27 mouse cellular contexts compared by ENCODE assay signal in the genomic region with DNA sequence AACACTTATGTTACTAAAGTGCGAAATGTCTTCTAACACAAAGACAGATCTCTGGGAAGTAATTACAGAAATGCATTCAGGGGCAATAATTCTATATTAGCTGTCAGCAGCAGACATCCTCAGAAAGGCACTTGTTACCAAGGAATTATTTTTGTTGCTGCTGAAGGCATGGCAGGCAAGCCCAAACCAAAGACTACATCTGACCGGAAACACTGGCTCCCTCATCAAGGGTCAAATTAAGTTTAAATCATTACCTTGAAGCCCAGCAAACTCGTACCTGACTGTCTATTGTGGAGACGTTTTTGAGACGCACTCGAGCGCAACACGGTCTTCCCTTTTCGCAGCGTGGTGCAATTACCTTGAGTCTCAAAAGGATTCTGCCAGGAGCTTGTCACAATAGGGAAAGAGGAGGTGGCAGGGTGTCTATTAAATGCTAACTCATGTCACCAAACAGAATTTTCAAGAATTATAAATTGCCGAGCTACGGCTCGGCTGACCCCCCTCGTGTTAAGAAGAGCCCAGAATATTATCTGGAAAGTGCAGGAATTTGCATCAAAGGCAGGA.
DNase-seq lines count a peak whose midpoint lies in the region; ATAC-seq and TF ChIP-seq lines count a peak whose summit lies in the region.
"Had no signal": no experiment of that assay in that cellular context is flagged by ENCODE, and none has a peak within 500 bp of the region (broad histone marks: within the 10 kb centered on the region; RNA-seq: fewer than 3 reads in every experiment).

No protein-coding gene starts in this region.

- H3K4me1 ChIP-seq in forebrain, embryonic 10.5 days, result peaks cover 85% of the 10 kb centered on the region
- no peaks in the 10 kb centered on the region; the same call in 1 of the 2 replicates for H3K4me1 ChIP-seq in forebrain, postnatal 0 days (ENCODE audit: insufficient read depth)
- H3K4me1 ChIP-seq in midbrain, embryonic 10.5 days, result peaks cover 67% of the 10 kb centered on the region
- peaks cover 32% of the 10 kb centered on the region for H3K4me1 ChIP-seq in midbrain, embryonic 11.5 days (ENCODE audit: control insufficient read depth, insufficient read depth, low read length)
- peaks cover 23% of the 10 kb centered on the region for H3K4me1 ChIP-seq in forebrain, embryonic 16.5 days (replicated peaks; ENCODE audit: control insufficient read depth, insufficient read depth, low read length)
- H3K4me1 ChIP-seq: liver, embryonic 15.5 days had no signal

- H3K9me3 ChIP-seq in forebrain, embryonic 10.5 days, result no peaks in the 10 kb centered on the region
- no peaks in the 10 kb centered on the region for H3K9me3 ChIP-seq in forebrain, postnatal 0 days (ENCODE audit: low read length)
- H3K9me3 ChIP-seq in midbrain, embryonic 10.5 days (replicated peaks), result no peaks in the 10 kb centered on the region
- no peaks in the 10 kb centered on the region for H3K9me3 ChIP-seq in midbrain, embryonic 11.5 days (ENCODE audit: control insufficient read depth, low read length)
- H3K9me3 ChIP-seq in forebrain, embryonic 16.5 days (ENCODE audit: control insufficient read depth, low read length), result no peaks in the 10 kb centered on the region
- H3K9me3 ChIP-seq: embryonic facial prominence, embryonic 15.5 days; heart, embryonic 10.5 days; limb, embryonic 10.5 days; liver, embryonic 15.5 days; lung, embryonic 15.5 days had no signal

- no peak overlapping the region for H3K9ac ChIP-seq in forebrain, postnatal 0 days
- H3K9ac ChIP-seq in midbrain, embryonic 11.5 days (ENCODE audit: low read length), result no peak overlapping the region; the same call in 1 of the 2 replicates
- no peak overlapping the region for H3K9ac ChIP-seq in forebrain, embryonic 16.5 days (replicated peaks; ENCODE audit: low read depth, low read length)
- H3K9ac ChIP-seq: embryonic facial prominence, embryonic 15.5 days; liver, embryonic 15.5 days; lung, embryonic 15.5 days had no signal

- ATAC-seq in forebrain, postnatal 0 days, result no peak; the same call in 1 of the 2 replicates
- ATAC-seq in midbrain, embryonic 11.5 days (ENCODE audit: low FRiP score), result no peak
- ATAC-seq in forebrain, embryonic 16.5 days, result peak; percentile 22; the same call in 1 of the 2 replicates
- ATAC-seq: Patski had no signal

- no peak overlapping the region for H3K4me3 ChIP-seq in forebrain, embryonic 10.5 days
- H3K4me3 ChIP-seq in forebrain, postnatal 0 days (ENCODE audit: low read depth, low read length), result no peak overlapping the region
- no peak overlapping the region for H3K4me3 ChIP-seq in midbrain, embryonic 10.5 days
- no peak overlapping the region for H3K4me3 ChIP-seq in midbrain, embryonic 11.5 days (ENCODE audit: low read depth, low read length)
- no peak overlapping the region for H3K4me3 ChIP-seq in forebrain, embryonic 16.5 days (replicated peaks; ENCODE audit: low read length)
- H3K4me3 ChIP-seq: embryonic facial prominence, embryonic 15.5 days; heart, embryonic 10.5 days; limb, embryonic 10.5 days; liver, embryonic 15.5 days; lung, embryonic 15.5 days; myocyte had no signal

- DNase-seq in forebrain, embryonic 10.5 days (ENCODE audit: extremely low spot score, low spot score), result no peak
- no peak for DNase-seq in forebrain, postnatal 0 days
- no peak for DNase-seq in midbrain, embryonic 10.5 days (ENCODE audit: low spot score)
- no peak for DNase-seq in midbrain, embryonic 11.5 days (ENCODE audit: low spot score, missing footprints)
- DNase-seq in retina, embryonic 14.5 days (ENCODE audit: low spot score), result peak; percentile 57
- DNase-seq in thymus, postnatal 10 days (ENCODE audit: low spot score in 2 of 2), result no peak
- DNase-seq in right cerebral cortex, adult 2 months (ENCODE audit: low spot score in 2 of 2), result no peak
- DNase-seq: adrenal gland, postnatal 10 days; cerebellum, adult 8-10 months; cerebellum, postnatal 36 days; gastrocnemius, postnatal 10 days; heart, postnatal 4 days; kidney, adult 2 months; kidney, postnatal 10 days; liver; lung, postnatal 4 days; right cerebral cortex, postnatal 25 days; spleen, adult 18-20 months; thymus, postnatal 14 days had no signal

- H3K36me3 ChIP-seq in forebrain, embryonic 10.5 days (replicated peaks), result peaks cover 21% of the 10 kb centered on the region
- H3K36me3 ChIP-seq in forebrain, postnatal 0 days (ENCODE audit: insufficient read depth), result no peaks in the 10 kb centered on the region
- H3K36me3 ChIP-seq in midbrain, embryonic 10.5 days, result peaks cover 10% of the 10 kb centered on the region; the same call in 1 of the 2 replicates
- H3K36me3 ChIP-seq in midbrain, embryonic 11.5 days (ENCODE audit: control insufficient read depth, insufficient read depth, low read length), result no peaks in the 10 kb centered on the region
- no peaks in the 10 kb centered on the region for H3K36me3 ChIP-seq in forebrain, embryonic 16.5 days (ENCODE audit: control insufficient read depth, insufficient read depth)
- H3K36me3 ChIP-seq: embryonic facial prominence, embryonic 15.5 days; heart, embryonic 10.5 days; liver, embryonic 15.5 days; lung, embryonic 15.5 days had no signal

- WGBS in forebrain, embryonic 10.5 days, result 45% methylated on average over 14 of the region's 14 CpGs
- 20% methylated on average over 14 of the region's 14 CpGs for WGBS in forebrain, postnatal 0 days
- 72% methylated on average over 14 of the region's 14 CpGs for WGBS in midbrain, embryonic 10.5 days
- WGBS in midbrain, embryonic 11.5 days, result 64% methylated on average over 14 of the region's 14 CpGs
- 15% methylated on average over 14 of the region's 14 CpGs for WGBS in forebrain, embryonic 16.5 days

- no peak overlapping the region for H3K4me2 ChIP-seq in forebrain, postnatal 0 days (ENCODE audit: low read depth)
- no peak overlapping the region for H3K4me2 ChIP-seq in midbrain, embryonic 11.5 days
- no peak overlapping the region for H3K4me2 ChIP-seq in forebrain, embryonic 16.5 days (ENCODE audit: low read length)
- H3K4me2 ChIP-seq: embryonic facial prominence, embryonic 15.5 days; liver, embryonic 15.5 days; lung, embryonic 15.5 days had no signal

- peak overlapping the region; percentile 56; the same call in 1 of the 2 replicates for H3K27ac ChIP-seq in forebrain, embryonic 10.5 days
- no peak overlapping the region for H3K27ac ChIP-seq in forebrain, postnatal 0 days (ENCODE audit: low read depth, low read length)
- H3K27ac ChIP-seq in midbrain, embryonic 10.5 days (replicated peaks), result 0 out of 2 replicates have a peak overlapping the region, but pooled peaks have one; percentile 13
- H3K27ac ChIP-seq in midbrain, embryonic 11.5 days (ENCODE audit: low read depth, low read length), result no peak overlapping the region
- no peak overlapping the region for H3K27ac ChIP-seq in forebrain, embryonic 16.5 days (ENCODE audit: low read length)
- H3K27ac ChIP-seq: embryonic facial prominence, embryonic 15.5 days; heart, embryonic 10.5 days; limb, embryonic 10.5 days; liver, embryonic 15.5 days; lung, embryonic 15.5 days had no signal

- no peak for TF ChIP-seq CTCF in forebrain, postnatal 0 days (IDR thresholded peaks at IDR 0.05; ENCODE audit: low read depth)

- H3K27me3 ChIP-seq in forebrain, embryonic 10.5 days (ENCODE audit: poor library complexity, severe bottlenecking), result no peaks in the 10 kb centered on the region
- no peaks in the 10 kb centered on the region for H3K27me3 ChIP-seq in forebrain, postnatal 0 days (ENCODE audit: insufficient read depth, low read length)
- no peaks in the 10 kb centered on the region for H3K27me3 ChIP-seq in midbrain, embryonic 10.5 days (ENCODE audit: low read depth, poor library complexity, severe bottlenecking)
- no peaks in the 10 kb centered on the region for H3K27me3 ChIP-seq in midbrain, embryonic 11.5 days (ENCODE audit: control insufficient read depth, insufficient read depth, low read length)
- H3K27me3 ChIP-seq in forebrain, embryonic 16.5 days (replicated peaks; ENCODE audit: control insufficient read depth, insufficient read depth, low read length), result no peaks in the 10 kb centered on the region
- H3K27me3 ChIP-seq: embryonic facial prominence, embryonic 15.5 days; liver, embryonic 15.5 days; lung, embryonic 15.5 days had no signal

Comparison
In these comparisons a context has a peak if more than half of its experiments do, and no peak if none do; other contexts are left out.
1. H3K27ac ChIP-seq: peak in forebrain, embryonic 10.5 days (single experiment) and midbrain, embryonic 10.5 days (single experiment); none in forebrain, postnatal 0 days (single experiment), midbrain, embryonic 11.5 days (single experiment) and forebrain, embryonic 16.5 days (single experiment).